Mouse (Mus musculus): ENCODE results near the gene Polr2f.

- no peak for TF ChIP-seq CTCF (IDR thresholded peaks at IDR 0.05)
- no peak for TF ChIP-seq EP300 (IDR thresholded peaks at IDR 0.05)
Measured at GRCm38 (mm10) chr15:79110528-79110927, 30.3 kb upstream of the Polr2f start.

Measured in lung, postnatal 0 days (tissue).